Mouse (Mus musculus) lung, embryonic 15.5 days (tissue): ENCODE measurements around the gene 1190005I06Rik. TPM values are rescaled to one million over a fixed set of nuclear protein-coding genes. Genes with fewer than 3 reads are reported as not detected.

Experiments
- ATAC-seq: fragments of 200-750 bp; cut with Nextera tagmentation; 2 replicates; pipeline ENCODE4 v1.8.0; 2017; ENCODE audit warnings: moderate number of reproducible peaks, borderline replicate concordance; ENCODE audit not compliant: low FRiP score, low TSS enrichment; ENCODE audit errors: extremely low read depth
- H3K27ac ChIP-seq: fragments of 300-500 bp; sonication (generic); 2 replicates; pipeline ENCODE4 v1.5.1; 2015; ENCODE audit warnings: moderate library complexity, mild to moderate bottlenecking, inconsistent platforms
- H3K27me3 ChIP-seq: fragments of 300-500 bp; sonication (generic); 2 replicates; pipeline ENCODE4 v1.6.1; 2015; ENCODE audit warnings: inconsistent platforms
- H3K36me3 ChIP-seq: fragments of 300-500 bp; sonication (generic); 2 replicates; pipeline ENCODE4 v1.6.1; 2015; ENCODE audit warnings: inconsistent platforms
- H3K4me1 ChIP-seq: fragments of 300-500 bp; sonication (generic); 2 replicates; pipeline ENCODE4 v1.6.1; 2015; ENCODE audit warnings: inconsistent platforms
- H3K4me2 ChIP-seq: fragments of 300-500 bp; sonication (generic); 2 replicates; pipeline ENCODE4 v1.6.1; 2015; ENCODE audit warnings: inconsistent platforms, mild to moderate bottlenecking, moderate library complexity
- H3K4me3 ChIP-seq: fragments of 300-500 bp; sonication (generic); 2 replicates; pipeline ENCODE4 v1.5.1; 2015; ENCODE audit warnings: mild to moderate bottlenecking, inconsistent platforms
- H3K9ac ChIP-seq: fragments of 300-500 bp; sonication (generic); 2 replicates; pipeline ENCODE4 v1.6.1; 2015; ENCODE audit warnings: inconsistent platforms
- H3K9me3 ChIP-seq: fragments of 300-500 bp; sonication (generic); 2 replicates; pipeline ENCODE4 v1.6.1; 2016; ENCODE audit warnings: inconsistent platforms
- WGBS: fragments of 180-500 bp; shearing (Covaris S2); methylation state at CpG from one replicate; pipeline ENCODE4 v1.1.7; 2015; 5-methylcytosine and 5-hydroxymethylcytosine counted together
- polyA plus RNA-seq: library from polyadenylated mRNA; unstranded; fragments of >200 nt; fragmentation: Nextera tagmentation; extraction: Ambion mirVana; gene quantifications from 2 replicates; pipeline ENCODE4 v1.2.1, GENCODE M21; 2015

Gene 1190005I06Rik
- polyA plus RNA-seq, 1 experiment from 2014 or later: 5.8 TPM

GRCm38 (mm10) chr8:120631441-120632375, 15.7 kb downstream of the 1190005I06Rik start:
- Histone ChIP-seq H3K27ac (no peak overlapping the region), H3K4me1 (peaks cover 21% of the 10 kb centered on the region), H3K9me3 (no peaks in the 10 kb centered on the region), H3K27me3 (peaks cover 28% of the 10 kb centered on the region), H3K36me3 (no peaks in the 10 kb centered on the region), H3K9ac (no peak overlapping the region), H3K4me3 (no peak overlapping the region), H3K4me2 (no peak overlapping the region)
- WGBS: 78% methylated on average over 21 of the region's 21 CpGs
- no peak for ATAC-seq

- Histone ChIP-seq H3K4me2 (no peak overlapping the region), H3K27me3 (peaks cover 28% of the 10 kb centered on the region), H3K4me1 (peaks cover 21% of the 10 kb centered on the region), H3K36me3 (no peaks in the 10 kb centered on the region), H3K9ac (no peak overlapping the region), H3K9me3 (no peaks in the 10 kb centered on the region), H3K4me3 (no peak overlapping the region), H3K27ac (no peak overlapping the region)
- 41% methylated on average over 6 of the region's 6 CpGs for WGBS
- ATAC-seq: no peak
Observed at GRCm38 (mm10) chr8:120630848-120631247, 16.6 kb downstream of the 1190005I06Rik start.

GRCm38 (mm10) chr8:120630031-120630430, 17.4 kb downstream of the 1190005I06Rik start:
- peaks cover 21% of the 10 kb centered on the region for H3K4me1 ChIP-seq
- WGBS: 28% methylated on average over 5 of the region's 5 CpGs

GRCm38 (mm10) chr8:120627298-120627697, 20.1 kb downstream of the 1190005I06Rik start:
- H3K36me3 ChIP-seq: no peaks in the 10 kb centered on the region
- H3K9me3 ChIP-seq: no peaks in the 10 kb centered on the region
- H3K9ac ChIP-seq: no peak overlapping the region
- H3K27ac ChIP-seq: no peak overlapping the region
- 82% methylated on average over 5 of the region's 5 CpGs for WGBS
- no peak for ATAC-seq
- H3K27me3 ChIP-seq: no peaks in the 10 kb centered on the region; the same call in 1 of the 2 replicates
- H3K4me3 ChIP-seq: no peak overlapping the region
- no peak overlapping the region for H3K4me2 ChIP-seq
- peaks cover 13% of the 10 kb centered on the region for H3K4me1 ChIP-seq

More at GRCm38 (mm10) chr8:120630031-120630430, 17.4 kb downstream of the 1190005I06Rik start:
- Histone ChIP-seq H3K27me3 (peaks cover 24% of the 10 kb centered on the region), H3K4me2 (no peak overlapping the region), H3K9ac (no peak overlapping the region), H3K27ac (peak overlapping the region; percentile 49), H3K9me3 (no peaks in the 10 kb centered on the region), H3K36me3 (no peaks in the 10 kb centered on the region), H3K4me3 (no peak overlapping the region)
- peak; percentile 31; the same call in 1 of the 2 replicates for ATAC-seq

- no peaks in the 10 kb centered on the region for H3K27me3 ChIP-seq
- no peak overlapping the region for H3K27ac ChIP-seq
- H3K4me3 ChIP-seq: no peak overlapping the region
- ATAC-seq: no peak
- 53% methylated on average over 11 of the region's 11 CpGs for WGBS
- peaks cover 13% of the 10 kb centered on the region for H3K4me1 ChIP-seq
- H3K36me3 ChIP-seq: no peaks in the 10 kb centered on the region
- H3K4me2 ChIP-seq: no peak overlapping the region
- no peak overlapping the region for H3K9ac ChIP-seq
- H3K9me3 ChIP-seq: no peaks in the 10 kb centered on the region
Observed at GRCm38 (mm10) chr8:120626461-120626860, 21.0 kb downstream of the 1190005I06Rik start.

GRCm38 (mm10) chr8:120623608-120624007, 23.8 kb downstream of the 1190005I06Rik start:
- Histone ChIP-seq H3K36me3 (no peaks in the 10 kb centered on the region), H3K4me2 (no peak overlapping the region), H3K9me3 (no peaks in the 10 kb centered on the region), H3K27me3 (no peaks in the 10 kb centered on the region), H3K27ac (no peak overlapping the region), H3K9ac (no peak overlapping the region), H3K4me3 (no peak overlapping the region), H3K4me1 (peaks cover 16% of the 10 kb centered on the region; the same call in 1 of the 2 replicates)
- no peak for ATAC-seq
- 54% methylated on average over 2 of the region's 2 CpGs for WGBS

- no peak overlapping the region for H3K27ac ChIP-seq
- no peak overlapping the region for H3K9ac ChIP-seq
- no peak for ATAC-seq
- no peak overlapping the region for H3K4me2 ChIP-seq
- H3K4me3 ChIP-seq: no peak overlapping the region
- H3K9me3 ChIP-seq: no peaks in the 10 kb centered on the region
- peaks cover 19% of the 10 kb centered on the region; the same call in 1 of the 2 replicates for H3K4me1 ChIP-seq
- no peaks in the 10 kb centered on the region for H3K27me3 ChIP-seq
- no peaks in the 10 kb centered on the region for H3K36me3 ChIP-seq
- 59% methylated on average over 14 of the region's 14 CpGs for WGBS
Observed at GRCm38 (mm10) chr8:120622161-120622560, 25.3 kb downstream of the 1190005I06Rik start.

GRCm38 (mm10) chr8:120620441-120620840, 27.0 kb downstream of the 1190005I06Rik start:
- Histone ChIP-seq H3K4me2 (no peak overlapping the region), H3K9me3 (no peaks in the 10 kb centered on the region), H3K27me3 (no peaks in the 10 kb centered on the region), H3K27ac (no peak overlapping the region), H3K4me3 (no peak overlapping the region), H3K9ac (no peak overlapping the region), H3K4me1 (peaks cover 19% of the 10 kb centered on the region; the same call in 1 of the 2 replicates), H3K36me3 (no peaks in the 10 kb centered on the region)
- ATAC-seq: no peak
- WGBS: 35% methylated on average over 7 of the region's 7 CpGs

GRCm38 (mm10) chr8:120619235-120620180, 27.9 kb downstream of the 1190005I06Rik start:
- Histone ChIP-seq H3K36me3 (no peaks in the 10 kb centered on the region), H3K27ac (no peak overlapping the region), H3K4me2 (no peak overlapping the region), H3K9ac (no peak overlapping the region), H3K4me1 (peaks cover 19% of the 10 kb centered on the region; the same call in 1 of the 2 replicates), H3K9me3 (no peaks in the 10 kb centered on the region), H3K27me3 (no peaks in the 10 kb centered on the region), H3K4me3 (no peak overlapping the region)
- no peak for ATAC-seq
- 67% methylated on average over 11 of the region's 11 CpGs for WGBS

GRCm38 (mm10) chr8:120618110-120618509, 29.3 kb downstream of the 1190005I06Rik start:
- Histone ChIP-seq H3K4me2 (no peak overlapping the region), H3K9ac (no peak overlapping the region), H3K4me3 (no peak overlapping the region), H3K4me1 (peaks cover 15% of the 10 kb centered on the region; the same call in 1 of the 2 replicates), H3K27ac (no peak overlapping the region), H3K27me3 (no peaks in the 10 kb centered on the region), H3K9me3 (no peaks in the 10 kb centered on the region), H3K36me3 (no peaks in the 10 kb centered on the region)
- ATAC-seq: peak; percentile 20; the same call in 1 of the 2 replicates
- WGBS: 3% methylated on average over 6 of the region's 6 CpGs
